Mouse (Mus musculus) skeletal muscle tissue, adult 2 months (tissue): ENCODE data around the gene Hsf5.

Source experiments
- DNase-seq: peaks from one replicate; pipeline ENCODE4 v3.0.0-alpha.2; 2012; ENCODE audit warnings: low read depth, low spot score

Gene Hsf5

GRCm38 (mm10) chr11:87639206-87639605, 22.2 kb downstream of the Hsf5 start:
- DNase-seq, result peak; percentile 20

GRCm38 (mm10) chr11:87642865-87643264, 25.9 kb downstream of the Hsf5 start:
- no peak for DNase-seq

DNA sequence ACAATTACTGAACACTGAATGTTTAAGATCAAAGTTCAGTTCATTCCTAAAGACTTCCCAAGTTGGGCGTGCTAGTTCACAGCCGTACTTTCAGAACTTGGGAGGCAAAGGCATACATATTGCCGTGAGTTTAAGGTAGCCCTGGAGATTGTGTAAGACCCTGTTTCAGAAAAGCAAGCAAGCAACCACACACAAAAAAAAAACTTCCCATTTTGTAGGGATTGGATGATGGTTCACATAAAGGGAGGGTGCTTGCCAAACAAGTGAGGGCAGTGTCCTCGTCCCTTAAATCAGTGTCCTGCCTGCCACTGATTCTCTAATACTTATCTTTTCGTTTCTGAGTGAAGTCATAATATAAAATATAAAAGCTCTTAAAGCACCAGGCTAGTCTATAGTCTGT, 37.7 kb downstream of the Hsf5 start:
- no peak for DNase-seq

DNA sequence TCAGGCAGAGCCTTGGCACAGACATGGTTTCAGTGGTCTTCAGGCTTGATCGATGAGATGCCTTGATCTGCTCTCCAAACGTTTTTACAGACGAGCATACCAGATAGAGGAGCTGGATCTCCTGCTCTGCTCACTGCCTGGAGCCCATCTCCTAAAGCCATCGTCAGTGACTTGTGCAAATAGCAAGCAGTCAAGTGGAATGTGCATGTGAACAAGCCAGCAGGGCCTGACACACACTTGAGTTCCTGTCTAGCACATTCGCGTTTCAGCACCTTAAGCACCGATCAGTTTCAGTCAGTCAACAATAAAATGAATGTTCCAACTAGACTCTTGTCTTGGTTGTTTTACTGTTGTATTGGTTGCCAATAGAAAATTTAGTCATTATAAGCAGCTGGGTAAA, 42.3 kb downstream of the Hsf5 start:
- DNase-seq, result no peak

DNA sequence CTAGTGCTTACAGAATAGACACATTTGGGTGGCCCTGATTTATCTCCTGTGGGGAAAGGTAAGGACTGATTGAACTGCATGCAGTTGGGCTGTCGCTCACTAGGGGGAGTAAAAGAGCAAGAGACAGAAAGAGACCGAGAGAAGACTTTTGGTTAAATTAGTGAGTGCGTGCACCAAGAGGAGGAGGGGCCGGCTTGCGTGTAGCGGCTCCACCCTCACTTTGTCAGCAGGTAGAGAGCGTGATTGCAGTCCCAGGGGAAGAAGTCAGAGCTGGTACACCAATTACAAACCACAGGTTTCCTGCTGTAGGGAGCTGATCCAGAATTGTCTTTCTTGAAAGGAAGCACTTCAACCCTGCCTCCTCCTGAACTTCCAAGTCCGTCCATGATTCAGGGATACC, 45.4 kb downstream of the Hsf5 start, which contains the start of gene Rnf43:
Rnf43 (plus strand) TSS at position 316 of the 400 bp plus-strand sequence.
- peak; percentile 47 for DNase-seq

GRCm38 (mm10) chr11:87662822-87663221, 45.9 kb downstream of the Hsf5 start:
- DNase-seq, result no peak

GRCm38 (mm10) chr11:87663948-87664347, 47.0 kb downstream of the Hsf5 start:
- DNase-seq, result no peak

- DNase-seq, result no peak
Observed at GRCm38 (mm10) chr11:87664521-87664920, 47.6 kb downstream of the Hsf5 start.

- DNase-seq, result no peak
Observed at GRCm38 (mm10) chr11:87665224-87665623, 48.3 kb downstream of the Hsf5 start.

GRCm38 (mm10) chr11:87665658-87666057, 48.7 kb downstream of the Hsf5 start:
- DNase-seq, result no peak

GRCm38 (mm10) chr11:87666256-87667035, 49.5 kb downstream of the Hsf5 start:
- DNase-seq, result no peak

DNA sequence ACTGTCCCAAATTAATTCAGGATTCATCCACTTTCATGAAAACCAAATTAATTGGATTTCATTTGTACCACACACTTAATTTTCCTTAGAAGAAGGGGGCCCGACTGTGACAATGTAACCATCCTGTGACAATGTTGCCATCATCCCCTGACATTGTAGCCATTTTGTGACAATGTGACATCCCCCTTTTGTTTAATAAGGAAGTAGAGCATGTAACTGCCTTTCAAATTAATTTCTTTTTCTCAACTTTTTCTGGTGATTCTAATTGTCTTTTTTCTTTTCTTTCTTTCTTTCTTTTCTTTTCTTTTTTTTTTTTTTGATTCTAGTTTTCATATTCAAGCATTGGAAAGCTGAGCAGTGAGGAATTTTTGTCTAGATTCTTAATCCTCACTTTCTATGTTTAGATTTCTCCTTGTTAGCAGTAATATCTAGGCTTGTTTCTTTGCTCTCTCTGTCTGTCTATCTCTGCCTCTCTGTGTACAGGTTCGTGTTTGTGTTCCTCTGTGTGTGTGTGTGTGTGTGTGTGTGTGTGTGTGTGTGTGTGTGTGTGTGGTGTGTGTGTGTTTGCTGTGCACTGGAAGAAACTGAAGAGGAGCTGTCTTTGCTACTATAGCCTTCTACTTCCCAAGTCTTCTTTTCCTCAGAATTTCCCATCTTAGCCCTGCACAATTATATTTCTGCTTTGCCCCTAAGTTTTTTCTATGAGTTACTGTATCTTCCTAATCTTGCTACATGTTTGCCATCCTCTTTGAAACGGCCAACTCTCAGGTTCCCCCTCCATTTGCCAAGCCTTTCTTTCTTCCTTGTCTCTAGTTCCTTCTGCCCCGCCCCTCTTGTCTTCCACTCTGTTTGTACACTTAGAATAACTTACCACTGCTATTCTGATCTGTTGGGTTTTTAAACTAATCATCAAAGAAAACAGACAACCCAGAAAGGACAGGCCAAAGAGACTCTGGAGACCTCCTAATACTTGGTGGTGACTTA, 50.4 kb downstream of the Hsf5 start:
- DNase-seq, result no peak

GRCm38 (mm10) chr11:87673282-87673681, 56.3 kb downstream of the Hsf5 start:
- DNase-seq, result no peak

- no peak for DNase-seq
Observed at GRCm38 (mm10) chr11:87675606-87676005, 58.6 kb downstream of the Hsf5 start.

GRCm38 (mm10) chr11:87677756-87678155, 60.8 kb downstream of the Hsf5 start:
- DNase-seq, result no peak

- no peak for DNase-seq
Observed at GRCm38 (mm10) chr11:87678545-87678944, 61.6 kb downstream of the Hsf5 start.

DNA sequence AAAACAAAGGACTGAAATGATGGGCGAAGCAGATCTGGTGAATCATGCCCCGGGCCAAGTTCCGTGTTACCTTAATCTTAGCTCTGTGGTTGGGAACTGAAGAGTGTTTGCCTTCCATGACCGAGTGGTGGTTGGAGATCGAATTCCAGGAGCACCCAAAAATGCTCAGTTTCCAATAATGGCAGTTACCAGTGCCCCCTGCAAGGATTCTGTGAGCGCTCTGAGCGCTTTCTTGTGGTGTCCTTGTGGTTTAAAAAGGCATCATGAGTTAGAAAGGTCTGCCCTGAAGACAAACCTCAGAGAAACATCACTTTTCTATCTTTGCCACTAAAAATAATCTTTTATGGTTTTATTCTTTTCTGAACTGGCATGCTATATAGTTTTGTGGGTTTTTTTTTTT, 62.0 kb downstream of the Hsf5 start:
- DNase-seq, result no peak

GRCm38 (mm10) chr11:87680786-87681185, 63.8 kb downstream of the Hsf5 start:
- DNase-seq, result no peak

DNA sequence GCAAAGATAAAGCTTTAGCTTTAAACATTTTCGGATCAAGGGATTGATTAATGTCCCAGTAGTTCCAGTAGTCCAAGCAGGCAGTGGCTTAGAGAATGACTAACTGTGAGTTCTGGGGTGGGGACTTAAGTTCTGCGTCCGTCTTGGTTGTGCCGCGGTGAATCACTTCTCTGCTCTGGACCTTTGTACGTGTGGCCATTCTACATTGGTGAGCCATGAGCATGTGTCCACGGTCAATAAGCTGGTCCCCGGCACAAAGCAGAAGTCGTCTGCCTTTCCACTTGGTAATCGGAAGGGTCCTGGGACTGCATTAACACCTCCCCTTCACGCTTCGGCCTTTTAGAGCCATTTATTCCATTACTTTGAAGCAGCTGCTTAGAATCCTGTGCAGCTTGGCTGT, 65.1 kb downstream of the Hsf5 start:
- DNase-seq, result no peak

GRCm38 (mm10) chr11:87682838-87683571, 66.0 kb downstream of the Hsf5 start:
- DNase-seq, result no peak

GRCm38 (mm10) chr11:87686407-87686806, 69.4 kb downstream of the Hsf5 start:
- DNase-seq, result no peak
